In genomic region chrX:74277916-74278315, GRCm38 (mm10) we compare ENCODE assay signal across 30 mouse cellular contexts. TPM values are rescaled to one million over a fixed set of nuclear protein-coding genes. Genes with fewer than 3 reads are reported as not detected.
A peak's percentile ranks its signal among the peaks of the same experiment; 100 is the strongest.
DNase-seq lines count a peak whose midpoint lies in the region; ATAC-seq and TF ChIP-seq lines count a peak whose summit lies in the region.
"Had no signal": no experiment of that assay in that cellular context is flagged by ENCODE, and none has a peak within 500 bp of the region (broad histone marks: within the 10 kb centered on the region; RNA-seq: fewer than 3 reads in every experiment).

No protein-coding gene starts in this region.

- no peaks in the 10 kb centered on the region for H3K9me3 ChIP-seq in heart, embryonic 10.5 days
- H3K9me3 ChIP-seq in CH12.LX (replicated peaks; ENCODE audit: low read length), result no peaks in the 10 kb centered on the region
- H3K9me3 ChIP-seq: embryonic facial prominence, embryonic 13.5 days; forebrain, embryonic 12.5 days; hindbrain, embryonic 12.5 days; limb, embryonic 12.5 days; midbrain, embryonic 10.5 days had no signal

- ATAC-seq in granulocyte monocyte progenitor cell, adult 5-6 weeks (replicated peaks; ENCODE audit: poor library complexity, severe bottlenecking), result peak; percentile 51
- ATAC-seq: liver, postnatal 0 days; midbrain, embryonic 16.5 days had no signal

- no peak overlapping the region for H3K4me2 ChIP-seq in CH12.LX (ENCODE audit: insufficient read depth, low read depth, poor library complexity, severe bottlenecking)
- H3K4me2 ChIP-seq: embryonic facial prominence, embryonic 13.5 days; forebrain, embryonic 12.5 days; hindbrain, embryonic 12.5 days; limb, embryonic 12.5 days; liver, embryonic 11.5 days had no signal

- H3K4me3 ChIP-seq in heart, embryonic 10.5 days, result no peak overlapping the region
- H3K4me3 ChIP-seq in CH12.LX (replicated peaks in 1 of 3; ENCODE audit: low read depth in 2 of 3, low read length in 2 of 3, poor library complexity in 1 of 3), result no peak overlapping the region
- H3K4me3 ChIP-seq: embryonic facial prominence, embryonic 13.5 days; erythroblast, embryonic 14.5 days; forebrain, embryonic 12.5 days; heart, adult 2 months; hindbrain, embryonic 12.5 days; layer of hippocampus, adult 2 months; limb, embryonic 12.5 days; midbrain, embryonic 10.5 days had no signal

- dilution Hi-C loops in CH12.LX (cut with MboI; ENCODE audit: extremely low pct_ligation_motif_present, extremely low pct_unique_long_range_greater_than_20kb, low sequenced_read_pairs), result no loop called here

- in situ Hi-C loops in CH12.LX (cut with MboI; ENCODE audit: low pct_ligation_motif_present, low pct_unique_long_range_greater_than_20kb, low sequenced_read_pairs), result no loop called here

- WGBS in heart, embryonic 10.5 days, result 68% methylated on average over 8 of the region's 8 CpGs

- no peak for TF ChIP-seq POLR2A in CH12.LX (IDR thresholded peaks at IDR 0.05; ENCODE audit: low read depth, low read length)

- no peak for TF ChIP-seq RAD21 in CH12.LX (IDR thresholded peaks at IDR 0.05; ENCODE audit: low read depth, low read length)

- TF ChIP-seq CTCF in CH12.LX (conservative IDR thresholded peaks at IDR 0.05 in 1 of 2, IDR thresholded peaks at IDR 0.05 in 1 of 2; ENCODE audit: low read depth in 2 of 2, low read length in 2 of 2), result no peak

- no peaks in the 10 kb centered on the region for H3K4me1 ChIP-seq in heart, embryonic 10.5 days
- peaks cover 0 to 11% of the 10 kb centered on the region in 2 experiments; a peak in 1 of 4 replicates for H3K4me1 ChIP-seq in CH12.LX (ENCODE audit: control insufficient read depth in 1 of 2, insufficient read depth in 2 of 2)

- no peaks in the 10 kb centered on the region for H3K27me3 ChIP-seq in heart, embryonic 10.5 days (ENCODE audit: insufficient read depth, poor library complexity, severe bottlenecking)
- no peaks in the 10 kb centered on the region for H3K27me3 ChIP-seq in CH12.LX (replicated peaks)
- H3K27me3 ChIP-seq in splenic B cell, adult 2 months (ENCODE audit: control insufficient read depth, insufficient read depth, low read length, poor library complexity, severe bottlenecking), result no peaks in the 10 kb centered on the region
- H3K27me3 ChIP-seq: embryonic facial prominence, embryonic 13.5 days; forebrain, embryonic 12.5 days; hindbrain, embryonic 12.5 days had no signal

- H3K79me2 ChIP-seq in CH12.LX (replicated peaks; ENCODE audit: control insufficient read depth, extremely low read depth, insufficient read depth, poor library complexity, severe bottlenecking), result peaks cover under 1% of the 10 kb centered on the region; the same call in 1 of the 2 replicates

- 0 out of 2 replicates have a peak, but pooled peaks cover 5% of the 10 kb centered on the region for H3K36me3 ChIP-seq in heart, embryonic 10.5 days
- H3K36me3 ChIP-seq in CH12.LX (replicated peaks in 1 of 2; ENCODE audit: control insufficient read depth in 1 of 2, insufficient read depth in 1 of 2, low read length in 1 of 2), result peaks cover 5 to 7% of the 10 kb centered on the region in 2 experiments
- H3K36me3 ChIP-seq in splenic B cell, adult 2 months (ENCODE audit: control insufficient read depth, insufficient read depth, low read length, poor library complexity, severe bottlenecking), result 0 out of 2 replicates have a peak, but pooled peaks cover 1% of the 10 kb centered on the region
- H3K36me3 ChIP-seq: embryonic facial prominence, embryonic 13.5 days; forebrain, embryonic 12.5 days; hindbrain, embryonic 12.5 days had no signal

- peak; percentile 51; the same call in 1 of the 2 replicates for TF ChIP-seq EP300 in CH12.LX (IDR thresholded peaks at IDR 0.05; ENCODE audit: low read length)

- no peak overlapping the region for H3K9ac ChIP-seq in CH12.LX (ENCODE audit: insufficient read depth, low read depth)
- H3K9ac ChIP-seq: embryonic facial prominence, embryonic 13.5 days; forebrain, embryonic 12.5 days; hindbrain, embryonic 12.5 days; limb, embryonic 12.5 days; liver, postnatal 0 days had no signal

- no peak overlapping the region for H3K27ac ChIP-seq in heart, embryonic 10.5 days
- H3K27ac ChIP-seq in CH12.LX (ENCODE audit: insufficient read depth, low read depth), result no peak overlapping the region
- H3K27ac ChIP-seq: embryonic facial prominence, embryonic 13.5 days; forebrain, embryonic 12.5 days; heart, adult 2 months; hindbrain, embryonic 12.5 days; layer of hippocampus, adult 2 months; limb, embryonic 12.5 days; midbrain, embryonic 10.5 days had no signal

- peak; percentile 61 for DNase-seq in heart, adult 11 months
- DNase-seq in heart, embryonic 10.5 days (ENCODE audit: low spot score), result no peak
- peak; percentile 45 for DNase-seq in CH12.LX (ENCODE audit: extremely low read depth)
- DNase-seq in splenic B cell, adult 2 months (ENCODE audit: low read depth, low spot score), result peak; percentile 27
- DNase-seq in spleen, postnatal 14 days (ENCODE audit: low spot score in 2 of 2), result no peak
- DNase-seq in embryo, embryonic 10.5 days (ENCODE audit: low spot score), result no peak
- DNase-seq: adrenal gland, postnatal 36 days; B cell, adult 2 months; cerebellum, adult 11 months; cerebellum, postnatal 25 days; embryo, embryonic 11 days; gastrocnemius, postnatal 10 days; heart, adult 2 months; kidney, adult 2 months; kidney, postnatal 14 days; liver, postnatal 0 days; right cerebral cortex, adult 18-20 months; right cerebral cortex, postnatal 4 days; thymus, adult 2 months; thymus, postnatal 4 days had no signal

TF ChIP-seq in CH12.LX, 34 proteins besides CTCF, POLR2A, EP300 and RAD21:
- TF ChIP-seq RCOR1 (conservative IDR thresholded peaks at IDR 0.05; ENCODE audit: low read depth, low read length) (no peak), SIN3A (IDR thresholded peaks at IDR 0.05; ENCODE audit: low read length) (no peak), ELF1 (IDR thresholded peaks at IDR 0.05; ENCODE audit: low read depth, low read length) (no peak), JUND (conservative IDR thresholded peaks at IDR 0.05; ENCODE audit: low read depth, low read length) (peak; percentile 53; the same call in 1 of the 2 replicates), POLR2AphosphoS2 (IDR thresholded peaks at IDR 0.05; ENCODE audit: low read depth, low read length) (no peak), BHLHE40 (IDR thresholded peaks at IDR 0.05; ENCODE audit: low read depth, low read length) (peak; percentile 55), CHD2 (IDR thresholded peaks at IDR 0.05; ENCODE audit: low read length) (no peak), JUN (IDR thresholded peaks at IDR 0.05; ENCODE audit: insufficient read depth, low read depth, low read length) (peak; percentile 30; the same call in 1 of the 2 replicates), ZMIZ1 (IDR thresholded peaks at IDR 0.05; ENCODE audit: low read depth, low read length) (no peak)

RNA-seq across cellular contexts. Expression of gene Taz, which starts 3.8 kb away (rescaled TPM):
- polyA plus RNA-seq in heart, embryonic 10.5 days (2016; fragmentation: Nextera tagmentation; extraction: Ambion mirVana), result 66.9 and 73.1 TPM in 2 replicates
- 31.9 and 40.4 TPM in 2 replicates for total RNA-seq in CH12.LX (2012; rRNA removed)
- 29.2 and 31.6 TPM in 2 replicates for total RNA-seq in CH12.LX (2014; rRNA removed)
- 25.6 and 29.0 TPM in 2 replicates for polyA plus RNA-seq in CH12.LX (2012; ENCODE audit: insufficient read length, low read depth)
- 29.2 and 47.6 TPM in 2 replicates for total RNA-seq in granulocyte monocyte progenitor cell, adult 5-6 weeks (2014; fragmentation: Nextera tagmentation)
- total RNA-seq in granulocyte monocyte progenitor cell, adult 5-6 weeks (2017), result 30.8 and 41.0 TPM in 2 replicates

RNA-seq across cellular contexts. Expression of gene Dnase1l1, which starts 4.2 kb away (rescaled TPM):
- 11.1 and 11.2 TPM in 2 replicates for polyA plus RNA-seq in heart, embryonic 10.5 days (2016; fragmentation: Nextera tagmentation; extraction: Ambion mirVana)
- total RNA-seq in CH12.LX (2012; rRNA removed) (3.4 and 4.7 TPM in 2 replicates), CH12.LX (2014; rRNA removed) (3.8 and 5.1 TPM in 2 replicates)
- polyA plus RNA-seq in CH12.LX (2012; ENCODE audit: insufficient read length, low read depth), result 4.3 and 4.6 TPM in 2 replicates
- total RNA-seq in granulocyte monocyte progenitor cell, adult 5-6 weeks (2014; fragmentation: Nextera tagmentation), result 28.6 and 34.8 TPM in 2 replicates
- 5.0 and 9.1 TPM in 2 replicates for total RNA-seq in granulocyte monocyte progenitor cell, adult 5-6 weeks (2017)

RNA-seq across cellular contexts. Expression of gene Rpl10, which starts 7.3 kb away (rescaled TPM):
- polyA plus RNA-seq in heart, embryonic 10.5 days (2016; fragmentation: Nextera tagmentation; extraction: Ambion mirVana), result 496 and 543 TPM in 2 replicates
- total RNA-seq in CH12.LX (2012; rRNA removed), result 3,647 and 3,697 TPM in 2 replicates
- total RNA-seq in CH12.LX (2014; rRNA removed), result 3,137 and 3,420 TPM in 2 replicates
- 200 and 459 TPM in 2 replicates for polyA plus RNA-seq in CH12.LX (2012; ENCODE audit: insufficient read length, low read depth)
- total RNA-seq in granulocyte monocyte progenitor cell, adult 5-6 weeks (2014; fragmentation: Nextera tagmentation), result 5,642 and 5,847 TPM in 2 replicates
- total RNA-seq in granulocyte monocyte progenitor cell, adult 5-6 weeks (2017), result 1,448 and 1,548 TPM in 2 replicates

RNA-seq across cellular contexts. Expression of gene Atp6ap1, which starts 19.0 kb away (rescaled TPM):
- 114 and 125 TPM in 2 replicates for polyA plus RNA-seq in heart, embryonic 10.5 days (2016; fragmentation: Nextera tagmentation; extraction: Ambion mirVana)
- total RNA-seq in CH12.LX (2012; rRNA removed) (47.2 and 53.8 TPM in 2 replicates), CH12.LX (2014; rRNA removed) (52.8 and 53.3 TPM in 2 replicates)
- 61.3 and 66.4 TPM in 2 replicates for polyA plus RNA-seq in CH12.LX (2012; ENCODE audit: insufficient read length, low read depth)
- 109 and 114 TPM in 2 replicates for total RNA-seq in granulocyte monocyte progenitor cell, adult 5-6 weeks (2014; fragmentation: Nextera tagmentation)
- total RNA-seq in granulocyte monocyte progenitor cell, adult 5-6 weeks (2017), result 127 and 132 TPM in 2 replicates

RNA-seq across cellular contexts. Expression of gene Emd, which starts 23.4 kb away (rescaled TPM):
- polyA plus RNA-seq in heart, embryonic 10.5 days (2016; fragmentation: Nextera tagmentation; extraction: Ambion mirVana), result 17.9 and 22.7 TPM in 2 replicates
- total RNA-seq in CH12.LX (2012; rRNA removed) (65.4 and 65.6 TPM in 2 replicates), CH12.LX (2014; rRNA removed) (80.1 and 99.4 TPM in 2 replicates)
- polyA plus RNA-seq in CH12.LX (2012; ENCODE audit: insufficient read length, low read depth), result 73.8 and 132 TPM in 2 replicates
- 81.8 and 85.5 TPM in 2 replicates for total RNA-seq in granulocyte monocyte progenitor cell, adult 5-6 weeks (2014; fragmentation: Nextera tagmentation)
- total RNA-seq in granulocyte monocyte progenitor cell, adult 5-6 weeks (2017), result 71.0 and 75.6 TPM in 2 replicates

Comparison
In these comparisons a context has a peak if more than half of its experiments do, and no peak if none do; other contexts are left out.
1. DNase-seq: peak in heart, adult 11 months (single experiment), CH12.LX (single experiment) and splenic B cell, adult 2 months (single experiment); none in heart, embryonic 10.5 days (single experiment), spleen, postnatal 14 days (0 of 2) and embryo, embryonic 10.5 days (single experiment).